Mouse (Mus musculus) brain, embryonic 14.5 days (tissue): ENCODE results near the gene Vwa2.

Experiments used
- CTCF ChIP-seq: fragments of 200-500 bp; IDR thresholded peaks from 2 replicates; pipeline ENCODE4 v1.5.1; 2012; ENCODE audit warnings: inconsistent platforms, mild to moderate bottlenecking, moderate library complexity, borderline replicate concordance; ENCODE audit not compliant: insufficient read depth, insufficient read length; ENCODE audit errors: extremely low read depth
- POLR2A ChIP-seq: fragments of 200-500 bp; IDR thresholded peaks from 2 replicates; pipeline ENCODE4 v1.6.1; 2012; ENCODE audit warnings: mild to moderate bottlenecking, inconsistent platforms, borderline replicate concordance; ENCODE audit not compliant: poor library complexity, insufficient read depth, insufficient read length, severe bottlenecking; ENCODE audit errors: extremely low read depth

DNA sequence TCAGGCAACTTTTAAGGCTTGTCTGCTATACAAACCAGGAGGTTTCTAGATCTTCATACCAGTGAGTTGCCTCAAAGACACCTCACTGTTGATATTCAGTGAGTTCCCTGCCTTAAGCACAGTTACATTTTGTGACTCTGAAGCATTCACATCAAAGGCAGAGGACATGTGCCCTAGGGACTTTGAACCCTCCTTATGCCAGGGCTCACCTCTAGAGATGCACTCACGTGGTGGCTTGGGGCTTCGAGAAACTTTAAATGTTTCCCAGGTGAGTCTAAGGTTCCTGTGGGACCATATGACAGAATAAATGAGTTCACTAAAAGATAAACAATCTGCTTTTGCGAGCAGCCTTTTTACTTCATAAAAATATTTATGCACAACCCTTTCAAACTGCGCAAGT lies 84.0 kb downstream of the Vwa2 start:
- TF ChIP-seq POLR2A (no peak), CTCF (no peak)
